Comparison of ENCODE assay signal across 15 mouse cellular contexts in genomic region chr15:6964635-6965034, GRCm38 (mm10).
DNase-seq lines count a peak whose midpoint lies in the region; TF ChIP-seq lines count a peak whose summit lies in the region.
"Had no signal": no experiment of that assay in that cellular context is flagged by ENCODE, and none has a peak within 500 bp of the region (broad histone marks: within the 10 kb centered on the region; RNA-seq: fewer than 3 reads in every experiment).

No protein-coding gene starts in this region.

- DNase-seq in kidney, adult 9 months, result peak; percentile 19
- DNase-seq in kidney, postnatal 25 days, result no peak
- DNase-seq in lung, postnatal 10 days, result peak; percentile 51
- DNase-seq in lung, postnatal 4 days, result no peak
- peak; percentile 27 to 42 for DNase-seq in heart, postnatal 10 days
- no peak for DNase-seq in left cerebral cortex, adult 9 months (ENCODE audit: low spot score in 2 of 2)
- DNase-seq in adrenal gland, postnatal 4 days (ENCODE audit: low spot score in 2 of 2), result no peak
- DNase-seq: adrenal gland, adult 2 months; cerebellum, adult 18-20 months; midbrain, embryonic 14.5 days had no signal

- intact Hi-C loops in heart, postnatal 10 days (cut with DNase I), result no loop called here

- H3K27me3 ChIP-seq in small intestine, adult 2 months (ENCODE audit: control insufficient read depth, insufficient read depth, low read length), result no peaks in the 10 kb centered on the region
- H3K27me3 ChIP-seq: embryonic facial prominence, embryonic 12.5 days; hindbrain, embryonic 15.5 days; limb, embryonic 12.5 days had no signal

- 0 out of 2 replicates have a peak overlapping the region, but pooled peaks have one; percentile 7 for H3K27ac ChIP-seq in small intestine, adult 2 months (ENCODE audit: insufficient read depth, low read depth, low read length)
- H3K27ac ChIP-seq: embryonic facial prominence, embryonic 12.5 days; hindbrain, embryonic 15.5 days; limb, embryonic 12.5 days; liver, embryonic 14.5 days had no signal

- H3K4me1 ChIP-seq in small intestine, adult 2 months (ENCODE audit: control insufficient read depth, insufficient read depth, insufficient read length, low read length), result no peaks in the 10 kb centered on the region
- H3K4me1 ChIP-seq: embryonic facial prominence, embryonic 12.5 days; hindbrain, embryonic 15.5 days; limb, embryonic 12.5 days had no signal

- 79% methylated on average over 4 of the region's 4 CpGs for WGBS in small intestine, adult 2 months

- no peak for TF ChIP-seq POLR2A in small intestine, adult 2 months (IDR thresholded peaks at IDR 0.05; ENCODE audit: low read depth, low read length)

- no peak for TF ChIP-seq CTCF in small intestine, adult 2 months (IDR thresholded peaks at IDR 0.05; ENCODE audit: extremely low read depth, insufficient read length, insufficient replicate concordance, low read depth, low read length)

- H3K36me3 ChIP-seq in small intestine, adult 2 months (ENCODE audit: control insufficient read depth, insufficient read depth, low read length), result no peaks in the 10 kb centered on the region
- H3K36me3 ChIP-seq: embryonic facial prominence, embryonic 12.5 days; hindbrain, embryonic 15.5 days; limb, embryonic 12.5 days had no signal

- no peak overlapping the region for H3K4me3 ChIP-seq in small intestine, adult 2 months (ENCODE audit: low read depth, low read length)
- H3K4me3 ChIP-seq: embryonic facial prominence, embryonic 12.5 days; hindbrain, embryonic 15.5 days; limb, embryonic 12.5 days had no signal

Comparison
In these comparisons a context has a peak if more than half of its experiments do, and no peak if none do; other contexts are left out.
1. DNase-seq: peak in kidney, adult 9 months (single experiment), lung, postnatal 10 days (single experiment) and heart, postnatal 10 days (2 of 2); none in kidney, postnatal 25 days (0 of 2), lung, postnatal 4 days (0 of 2), left cerebral cortex, adult 9 months (0 of 2) and adrenal gland, postnatal 4 days (0 of 2).